Mouse (Mus musculus): ENCODE data around the gene U2af1l4. TPM values are rescaled to one million over a fixed set of nuclear protein-coding genes. Genes with fewer than 3 reads are reported as not detected.

U2af1l4 gene
- polyA plus RNA-seq, 1 experiment from 2014 or later, result 98.9 TPM

GRCm38 (mm10) chr7:30533941-30534632, 29.0 kb upstream of the U2af1l4 start:
- H3K9ac ChIP-seq, result peak overlapping the region; percentile 93
- 3% methylated on average over 26 of the region's 26 CpGs for WGBS
- H3K4me1 ChIP-seq (replicated peaks), result peaks cover 43% of the 10 kb centered on the region
- H3K36me3 ChIP-seq, result peaks cover 40% of the 10 kb centered on the region
- peak overlapping the region; percentile 91 for H3K4me2 ChIP-seq
- H3K4me3 ChIP-seq, result peak overlapping the region; percentile 75
- peak overlapping the region; percentile 95 for H3K27ac ChIP-seq
- no peaks in the 10 kb centered on the region for H3K9me3 ChIP-seq
- H3K27me3 ChIP-seq, result no peaks in the 10 kb centered on the region
- ATAC-seq (ENCODE audit: low FRiP score), result peak; percentile 47

GRCm38 (mm10) chr7:30534633-30535577, 28.2 kb upstream of the U2af1l4 start, which contains the start of gene Arhgap33:
TSS of gene Arhgap33 (minus strand) at chr7:30535060.
- WGBS, result under 1% methylated on average over 75 of the region's 84 CpGs
- ATAC-seq (ENCODE audit: low FRiP score), result peak; percentile 90

GRCm38 (mm10) chr7:30540572-30540971, 22.5 kb upstream of the U2af1l4 start:
- Histone ChIP-seq H3K4me2 (no peak overlapping the region), H3K27me3 (no peaks in the 10 kb centered on the region), H3K36me3 (peaks cover 27% of the 10 kb centered on the region), H3K4me3 (no peak overlapping the region), H3K9me3 (no peaks in the 10 kb centered on the region), H3K9ac (no peak overlapping the region), H3K4me1 (replicated peaks) (peaks cover 5% of the 10 kb centered on the region), H3K27ac (no peak overlapping the region)
- ATAC-seq (ENCODE audit: low FRiP score), result no peak
- WGBS, result 88% methylated on average over 7 of the region's 7 CpGs

More at GRCm38 (mm10) chr7:30534633-30535577, 28.2 kb upstream of the U2af1l4 start, which contains the start of gene Arhgap33:
- Histone ChIP-seq H3K4me1 (replicated peaks) (peaks cover 43% of the 10 kb centered on the region), H3K4me2 (peak within 1 kb of the TSS; percentile 91), H3K4me3 (peak within 1 kb of the TSS; percentile 75), H3K27me3 (no peaks in the 10 kb centered on the region), H3K9me3 (no peaks in the 10 kb centered on the region), H3K36me3 (peaks cover 39% of the 10 kb centered on the region), H3K27ac (peak within 1 kb of the TSS; percentile 95), H3K9ac (peak within 1 kb of the TSS; percentile 93)

GRCm38 (mm10) chr7:30544327-30544726, 18.8 kb upstream of the U2af1l4 start:
- Histone ChIP-seq H3K4me1 (replicated peaks) (no peaks in the 10 kb centered on the region), H3K9ac (no peak overlapping the region), H3K4me3 (no peak overlapping the region), H3K9me3 (no peaks in the 10 kb centered on the region), H3K36me3 (peaks cover 41% of the 10 kb centered on the region), H3K27ac (no peak overlapping the region), H3K4me2 (no peak overlapping the region), H3K27me3 (no peaks in the 10 kb centered on the region)
- no peak for ATAC-seq (ENCODE audit: low FRiP score)
- 91% methylated on average over 2 of the region's 2 CpGs for WGBS

- ATAC-seq (ENCODE audit: low FRiP score), result no peak
- Histone ChIP-seq H3K4me2 (no peak overlapping the region), H3K36me3 (peaks cover 25% of the 10 kb centered on the region)
Observed at GRCm38 (mm10) chr7:30549880-30550279, 13.2 kb upstream of the U2af1l4 start.

GRCm38 (mm10) chr7:30550603-30551002, 12.5 kb upstream of the U2af1l4 start:
- no peak overlapping the region for H3K27ac ChIP-seq
- no peak for ATAC-seq (ENCODE audit: low FRiP score)
- no peaks in the 10 kb centered on the region for H3K9me3 ChIP-seq
- no peak overlapping the region for H3K4me2 ChIP-seq
- WGBS, result 100% methylated on average over 1 of the region's 1 CpGs
- H3K9ac ChIP-seq, result no peak overlapping the region
- peaks cover 32% of the 10 kb centered on the region for H3K36me3 ChIP-seq
- H3K4me1 ChIP-seq (replicated peaks), result peaks cover 18% of the 10 kb centered on the region
- peaks cover 11% of the 10 kb centered on the region; the same call in 1 of the 2 replicates for H3K27me3 ChIP-seq
- no peak overlapping the region for H3K4me3 ChIP-seq

More at GRCm38 (mm10) chr7:30549880-30550279, 13.2 kb upstream of the U2af1l4 start:
- H3K27me3 ChIP-seq, result peaks cover 11% of the 10 kb centered on the region; the same call in 1 of the 2 replicates
- 82% methylated on average over 2 of the region's 2 CpGs for WGBS
- no peak overlapping the region for H3K9ac ChIP-seq
- peaks cover 18% of the 10 kb centered on the region for H3K4me1 ChIP-seq (replicated peaks)
- no peak overlapping the region for H3K4me3 ChIP-seq
- no peaks in the 10 kb centered on the region for H3K9me3 ChIP-seq
- no peak overlapping the region for H3K27ac ChIP-seq

GRCm38 (mm10) chr7:30551445-30552101, 11.5 kb upstream of the U2af1l4 start:
- Histone ChIP-seq H3K4me1 (replicated peaks) (peaks cover 18% of the 10 kb centered on the region), H3K9ac (peak overlapping the region; percentile 72), H3K9me3 (no peaks in the 10 kb centered on the region), H3K27me3 (peaks cover 11% of the 10 kb centered on the region; the same call in 1 of the 2 replicates), H3K27ac (peak overlapping the region; percentile 93), H3K4me2 (peak overlapping the region; percentile 88), H3K36me3 (peaks cover 34% of the 10 kb centered on the region), H3K4me3 (peak overlapping the region; percentile 59)
- 3% methylated on average over 10 of the region's 10 CpGs for WGBS
- ATAC-seq (ENCODE audit: low FRiP score), result peak; percentile 75

GRCm38 (mm10) chr7:30552102-30553020, 10.7 kb upstream of the U2af1l4 start, which contains the start of the genes Hspb6 and Proser3:
TSS of gene Hspb6 (plus strand) at chr7:30552178.
TSS of gene Proser3 (minus strand) at chr7:30552299.
- Histone ChIP-seq H3K4me2 (peak within 1 kb of the TSS; percentile 88), H3K9me3 (no peaks in the 10 kb centered on the region), H3K4me1 (replicated peaks) (peaks cover 19% of the 10 kb centered on the region), H3K4me3 (peak within 1 kb of the TSS; percentile 59), H3K9ac (peak within 1 kb of the TSS; percentile 72), H3K27me3 (peaks cover 11% of the 10 kb centered on the region; the same call in 1 of the 2 replicates), H3K36me3 (peaks cover 42% of the 10 kb centered on the region), H3K27ac (peak within 1 kb of the TSS; percentile 93)
- WGBS, result under 1% methylated on average over 44 of the region's 44 CpGs
- peak; percentile 95 for ATAC-seq (ENCODE audit: low FRiP score)

GRCm38 (mm10) chr7:30553021-30553589, 10.0 kb upstream of the U2af1l4 start:
- peaks cover 26% of the 10 kb centered on the region for H3K4me1 ChIP-seq (replicated peaks)
- WGBS, result 8% methylated on average over 23 of the region's 23 CpGs
- no peak for ATAC-seq (ENCODE audit: low FRiP score)

GRCm38 (mm10) chr7:30553810-30554584, 9.1 kb upstream of the U2af1l4 start:
- peak overlapping the region; percentile 88 for H3K4me2 ChIP-seq
- no peaks in the 10 kb centered on the region for H3K9me3 ChIP-seq
- no peak for ATAC-seq (ENCODE audit: low FRiP score)
- WGBS, result 87% methylated on average over 22 of the region's 22 CpGs
- peaks cover 35% of the 10 kb centered on the region for H3K4me1 ChIP-seq (replicated peaks)
- H3K27ac ChIP-seq, result no peak overlapping the region
- H3K27me3 ChIP-seq, result peaks cover 11% of the 10 kb centered on the region; the same call in 1 of the 2 replicates
- peak overlapping the region; percentile 59; the same call in 1 of the 2 replicates for H3K4me3 ChIP-seq
- peak overlapping the region; percentile 72; the same call in 1 of the 2 replicates for H3K9ac ChIP-seq
- H3K36me3 ChIP-seq, result peaks cover 42% of the 10 kb centered on the region

More at GRCm38 (mm10) chr7:30553021-30553589, 10.0 kb upstream of the U2af1l4 start:
- Histone ChIP-seq H3K9me3 (no peaks in the 10 kb centered on the region), H3K4me3 (peak overlapping the region; percentile 59), H3K36me3 (peaks cover 46% of the 10 kb centered on the region), H3K4me2 (peak overlapping the region; percentile 88), H3K27ac (peak overlapping the region; percentile 78), H3K9ac (peak overlapping the region; percentile 72), H3K27me3 (peaks cover 11% of the 10 kb centered on the region; the same call in 1 of the 2 replicates)
